Mouse (Mus musculus) embryonic facial prominence, embryonic 10.5 days (tissue): ENCODE data around the gene Pigq. TPM values are rescaled to one million over a fixed set of nuclear protein-coding genes. Genes with fewer than 3 reads are reported as not detected.

Experiments used
- DNase-seq: peaks from one replicate; pipeline ENCODE4 v3.0.0-alpha.2; 2017; ENCODE audit warnings: low spot score
- H3K27ac ChIP-seq: fragments of 300-500 bp; sonication (generic); replicated peaks from 2 replicates; pipeline ENCODE4 v1.5.1; 2016; ENCODE audit warnings: mild to moderate bottlenecking
- H3K27me3 ChIP-seq: fragments of 300-500 bp; sonication (generic); replicated peaks from 2 replicates; pipeline ENCODE4 v1.6.1; 2016; ENCODE audit warnings: low read depth, mild to moderate bottlenecking; ENCODE audit not compliant: poor library complexity, severe bottlenecking
- H3K36me3 ChIP-seq: fragments of 300-500 bp; sonication (generic); replicated peaks from 2 replicates; pipeline ENCODE4 v1.6.1; 2016; ENCODE audit warnings: mild to moderate bottlenecking, moderate library complexity
- H3K4me1 ChIP-seq: fragments of 300-500 bp; sonication (generic); 2 replicates; pipeline ENCODE4 v1.6.1; 2016
- H3K4me3 ChIP-seq: fragments of 300-500 bp; sonication (generic); 2 replicates; pipeline ENCODE4 v1.5.1; 2016; ENCODE audit warnings: mild to moderate bottlenecking, moderate library complexity
- H3K9me3 ChIP-seq: fragments of 300-500 bp; sonication (generic); 2 replicates; pipeline ENCODE4 v1.6.1; 2016; ENCODE audit warnings: mild to moderate bottlenecking
- WGBS: fragments of 180-500 bp; shearing (Covaris S2); methylation state at CpG from one replicate; pipeline ENCODE4 v1.1.7; 2016; 5-methylcytosine and 5-hydroxymethylcytosine counted together
- polyA plus RNA-seq: library from polyadenylated mRNA; unstranded; fragments of >200 nt; fragmentation: Nextera tagmentation; extraction: Ambion mirVana; gene quantifications from 2 replicates; pipeline ENCODE4 v1.2.1, GENCODE M21; 2016

Gene Pigq
- polyA plus RNA-seq, 1 experiment from 2014 or later: 62.9 TPM

- H3K27ac ChIP-seq: peak overlapping the region; percentile 51; the same call in 1 of the 2 replicates
- DNase-seq: no peak
- peaks cover 57% of the 10 kb centered on the region for H3K4me1 ChIP-seq
- 0 out of 2 replicates have a peak overlapping the region, but pooled peaks have one; percentile 5 for H3K4me3 ChIP-seq
- H3K27me3 ChIP-seq: no peaks in the 10 kb centered on the region; the same call in 1 of the 2 replicates
- WGBS: 73% methylated on average over 9 of the region's 9 CpGs
- H3K36me3 ChIP-seq: peaks cover 5% of the 10 kb centered on the region
- no peaks in the 10 kb centered on the region for H3K9me3 ChIP-seq
Observed at GRCm38 (mm10) chr17:25943769-25944168, 967 bp downstream of the Pigq start.

- peaks cover 8% of the 10 kb centered on the region for H3K36me3 ChIP-seq
- WGBS: 83% methylated on average over 3 of the region's 3 CpGs
- no peaks in the 10 kb centered on the region; the same call in 1 of the 2 replicates for H3K27me3 ChIP-seq
- no peaks in the 10 kb centered on the region for H3K9me3 ChIP-seq
- 0 out of 2 replicates have a peak overlapping the region, but pooled peaks have one; percentile 5 for H3K4me3 ChIP-seq
- DNase-seq: no peak
- H3K4me1 ChIP-seq: peaks cover 57% of the 10 kb centered on the region
- peak overlapping the region; percentile 51 for H3K27ac ChIP-seq
Observed at GRCm38 (mm10) chr17:25943221-25943620, 1.5 kb downstream of the Pigq start.

- Histone ChIP-seq H3K27me3 (no peaks in the 10 kb centered on the region; the same call in 1 of the 2 replicates), H3K9me3 (no peaks in the 10 kb centered on the region), H3K4me3 (peak overlapping the region; percentile 88), H3K4me1 (peaks cover 57% of the 10 kb centered on the region), H3K27ac (peak overlapping the region; percentile 96), H3K36me3 (peaks cover 14% of the 10 kb centered on the region)
- 86% methylated on average over 2 of the region's 2 CpGs for WGBS
- no peak for DNase-seq
Observed at GRCm38 (mm10) chr17:25942597-25943151, 2.1 kb downstream of the Pigq start.

GRCm38 (mm10) chr17:25941511-25942241 is 3.1 kb downstream of the Pigq start:
- peaks cover 57% of the 10 kb centered on the region for H3K4me1 ChIP-seq
- peak overlapping the region; percentile 96 for H3K27ac ChIP-seq
- peak overlapping the region; percentile 88 for H3K4me3 ChIP-seq
- no peaks in the 10 kb centered on the region for H3K9me3 ChIP-seq
- WGBS: 3% methylated on average over 54 of the region's 54 CpGs
- H3K27me3 ChIP-seq: no peaks in the 10 kb centered on the region; the same call in 1 of the 2 replicates
- peak; percentile 86 for DNase-seq
- peaks cover 24% of the 10 kb centered on the region for H3K36me3 ChIP-seq

- H3K27ac ChIP-seq: no peak overlapping the region
- H3K4me3 ChIP-seq: no peak overlapping the region
- H3K4me1 ChIP-seq: peaks cover under 1% of the 10 kb centered on the region; the same call in 1 of the 2 replicates
- peaks cover 94% of the 10 kb centered on the region for H3K36me3 ChIP-seq
- no peaks in the 10 kb centered on the region for H3K27me3 ChIP-seq
- H3K9me3 ChIP-seq: no peaks in the 10 kb centered on the region
- 94% methylated on average over 1 of the region's 1 CpGs for WGBS
- DNase-seq: no peak
Observed at GRCm38 (mm10) chr17:25934526-25934925, 10.2 kb downstream of the Pigq start.

- Histone ChIP-seq H3K9me3 (no peaks in the 10 kb centered on the region), H3K27ac (no peak overlapping the region), H3K4me3 (no peak overlapping the region), H3K36me3 (peaks cover 53% of the 10 kb centered on the region), H3K4me1 (peaks cover 10% of the 10 kb centered on the region), H3K27me3 (no peaks in the 10 kb centered on the region)
- WGBS: 78% methylated on average over 2 of the region's 2 CpGs
- no peak for DNase-seq
Observed at GRCm38 (mm10) chr17:25925348-25925747, 19.4 kb downstream of the Pigq start.

GRCm38 (mm10) chr17:25922120-25922519 is 22.6 kb downstream of the Pigq start:
- Histone ChIP-seq H3K27ac (no peak overlapping the region), H3K9me3 (no peaks in the 10 kb centered on the region), H3K4me3 (no peak overlapping the region), H3K4me1 (peaks cover 32% of the 10 kb centered on the region), H3K27me3 (no peaks in the 10 kb centered on the region), H3K36me3 (peaks cover 31% of the 10 kb centered on the region)
- WGBS: 82% methylated on average over 5 of the region's 5 CpGs
- no peak for DNase-seq

GRCm38 (mm10) chr17:25919786-25920642 is 24.7 kb downstream of the Pigq start:
- Histone ChIP-seq H3K4me1 (peaks cover 32% of the 10 kb centered on the region), H3K27ac (peak overlapping the region; percentile 90), H3K9me3 (no peaks in the 10 kb centered on the region), H3K27me3 (no peaks in the 10 kb centered on the region), H3K36me3 (peaks cover 22% of the 10 kb centered on the region), H3K4me3 (peak overlapping the region; percentile 93)
- under 1% methylated on average over 40 of the region's 40 CpGs for WGBS
- peak; percentile 100 for DNase-seq

- Histone ChIP-seq H3K4me1 (peaks cover 34% of the 10 kb centered on the region), H3K9me3 (no peaks in the 10 kb centered on the region), H3K4me3 (peak within 1 kb of the TSS; percentile 93), H3K27ac (peak within 1 kb of the TSS; percentile 90), H3K36me3 (peaks cover 22% of the 10 kb centered on the region), H3K27me3 (no peaks in the 10 kb centered on the region)
- under 1% methylated on average over 76 of the region's 78 CpGs for WGBS
- DNase-seq: no peak
Observed at GRCm38 (mm10) chr17:25919144-25919785, 25.5 kb downstream of the Pigq start, which contains the start of gene Rab40c. TSS of gene Rab40c (minus strand) at chr17:25919727.

GRCm38 (mm10) chr17:25918037-25918750 is 26.5 kb downstream of the Pigq start:
- Histone ChIP-seq H3K27ac (no peak overlapping the region), H3K36me3 (peaks cover 26% of the 10 kb centered on the region), H3K9me3 (no peaks in the 10 kb centered on the region), H3K4me3 (peak overlapping the region; percentile 93), H3K4me1 (peaks cover 35% of the 10 kb centered on the region), H3K27me3 (no peaks in the 10 kb centered on the region)
- no peak for DNase-seq
- WGBS: 84% methylated on average over 9 of the region's 9 CpGs

GRCm38 (mm10) chr17:25916931-25917647 is 27.6 kb downstream of the Pigq start:
- WGBS: 88% methylated on average over 8 of the region's 8 CpGs

More at GRCm38 (mm10) chr17:25916931-25917647, 27.6 kb downstream of the Pigq start:
- H3K36me3 ChIP-seq: peaks cover 30% of the 10 kb centered on the region
- no peaks in the 10 kb centered on the region for H3K27me3 ChIP-seq
- H3K4me3 ChIP-seq: peak overlapping the region; percentile 93; the same call in 1 of the 2 replicates
- H3K4me1 ChIP-seq: peaks cover 35% of the 10 kb centered on the region
- DNase-seq: no peak
- no peaks in the 10 kb centered on the region for H3K9me3 ChIP-seq
- no peak overlapping the region for H3K27ac ChIP-seq
